29 mouse cellular contexts compared by ENCODE assay signal in the genomic region with DNA sequence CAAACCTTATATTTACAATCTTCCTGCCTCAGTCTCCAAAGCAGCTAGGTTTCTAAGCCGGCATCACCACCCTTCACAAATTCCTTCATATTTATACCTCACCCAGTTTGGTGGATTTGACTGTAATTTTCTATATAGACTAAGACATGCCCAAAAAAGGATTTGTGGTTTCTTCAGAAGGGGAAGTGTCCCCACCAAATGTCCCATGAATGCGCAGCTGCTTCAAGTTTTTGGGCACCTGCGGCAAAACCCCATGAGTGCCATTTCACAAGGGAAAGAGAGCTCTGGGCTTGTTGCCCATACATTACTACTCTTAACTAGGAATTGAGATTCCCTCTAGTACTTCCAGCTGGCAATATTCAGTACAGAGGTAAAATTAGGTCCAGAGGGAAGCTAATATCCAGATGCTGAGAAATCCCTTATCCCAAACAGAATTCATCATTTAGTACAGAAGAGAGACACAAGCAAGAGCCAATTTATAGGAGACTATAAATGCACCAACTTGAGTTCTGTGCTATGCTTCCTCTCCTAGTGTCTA.
A peak's percentile ranks its signal among the peaks of the same experiment; 100 is the strongest.
DNase-seq lines count a peak whose midpoint lies in the region; ATAC-seq and TF ChIP-seq lines count a peak whose summit lies in the region.
"Had no signal": no experiment of that assay in that cellular context is flagged by ENCODE, and none has a peak within 500 bp of the region (broad histone marks: within the 10 kb centered on the region; RNA-seq: fewer than 3 reads in every experiment).

No protein-coding gene starts in this region.

- H3K9ac ChIP-seq in embryonic facial prominence, embryonic 14.5 days (ENCODE audit: low read depth, low read length) = no peak overlapping the region
- H3K9ac ChIP-seq in limb, embryonic 13.5 days = no peak overlapping the region
- no peak overlapping the region for H3K9ac ChIP-seq in intestine, postnatal 0 days (ENCODE audit: low read depth, low read length)
- H3K9ac ChIP-seq: embryonic facial prominence, embryonic 12.5 days; forebrain, embryonic 12.5 days; forebrain, embryonic 15.5 days; hindbrain, embryonic 14.5 days had no signal

- WGBS in embryonic facial prominence, embryonic 14.5 days = 73% methylated on average over 3 of the region's 3 CpGs
- 93% methylated on average over 3 of the region's 3 CpGs for WGBS in embryonic facial prominence, embryonic 10.5 days
- 64% methylated on average over 3 of the region's 3 CpGs for WGBS in limb, embryonic 13.5 days
- WGBS in limb, embryonic 10.5 days = 94% methylated on average over 3 of the region's 3 CpGs
- 92% methylated on average over 3 of the region's 3 CpGs for WGBS in intestine, postnatal 0 days

- no peak overlapping the region for H3K4me2 ChIP-seq in embryonic facial prominence, embryonic 14.5 days (ENCODE audit: low read depth, low read length)
- no peak overlapping the region for H3K4me2 ChIP-seq in limb, embryonic 13.5 days (replicated peaks)
- no peak overlapping the region for H3K4me2 ChIP-seq in intestine, postnatal 0 days (replicated peaks; ENCODE audit: low read depth)
- H3K4me2 ChIP-seq: embryonic facial prominence, embryonic 12.5 days; forebrain, embryonic 12.5 days; forebrain, embryonic 15.5 days; hindbrain, embryonic 14.5 days had no signal

- ATAC-seq in embryonic facial prominence, embryonic 14.5 days (ENCODE audit: low read depth) = 0 out of 2 replicates have a peak, but pooled peaks have one; percentile 33
- peak; percentile 61; the same call in 1 of the 2 replicates for ATAC-seq in limb, embryonic 13.5 days (ENCODE audit: low FRiP score, low read depth)
- peak; percentile 48 to 69; a peak in 3 of 4 replicates for ATAC-seq in hematopoietic stem cell, adult 5-6 weeks (replicated peaks in 1 of 2; ENCODE audit: insufficient read depth in 1 of 2, low FRiP score in 2 of 2, low TSS enrichment in 1 of 2, low read depth in 1 of 2, poor library complexity in 2 of 2, severe bottlenecking in 2 of 2)
- peak; percentile 60 for ATAC-seq in megakaryocyte progenitor cell, adult 5-6 weeks (replicated peaks; ENCODE audit: poor library complexity)
- ATAC-seq in intestine, postnatal 0 days = no peak
- ATAC-seq: forebrain, embryonic 15.5 days; hindbrain, postnatal 0 days; inflammation-experienced regulatory T-cells, adult 6 months; intestine, embryonic 16.5 days; Patski had no signal

- no peaks in the 10 kb centered on the region for H3K9me3 ChIP-seq in embryonic facial prominence, embryonic 14.5 days (ENCODE audit: control insufficient read depth, low read length)
- H3K9me3 ChIP-seq in embryonic facial prominence, embryonic 10.5 days = no peaks in the 10 kb centered on the region
- H3K9me3 ChIP-seq in limb, embryonic 13.5 days = no peaks in the 10 kb centered on the region
- no peaks in the 10 kb centered on the region for H3K9me3 ChIP-seq in limb, embryonic 10.5 days (replicated peaks)
- no peaks in the 10 kb centered on the region for H3K9me3 ChIP-seq in intestine, postnatal 0 days (ENCODE audit: control insufficient read depth)
- H3K9me3 ChIP-seq: embryonic facial prominence, embryonic 12.5 days; forebrain, embryonic 12.5 days; forebrain, embryonic 15.5 days; heart, embryonic 10.5 days; hindbrain, embryonic 10.5 days had no signal

- H3K4me1 ChIP-seq in embryonic facial prominence, embryonic 14.5 days (ENCODE audit: control insufficient read depth, insufficient read depth, low read length) = no peaks in the 10 kb centered on the region
- no peaks in the 10 kb centered on the region for H3K4me1 ChIP-seq in embryonic facial prominence, embryonic 10.5 days
- no peaks in the 10 kb centered on the region for H3K4me1 ChIP-seq in limb, embryonic 13.5 days
- no peaks in the 10 kb centered on the region for H3K4me1 ChIP-seq in limb, embryonic 10.5 days
- no peaks in the 10 kb centered on the region for H3K4me1 ChIP-seq in intestine, postnatal 0 days (replicated peaks; ENCODE audit: control insufficient read depth, insufficient read depth, low read length)
- H3K4me1 ChIP-seq: embryonic facial prominence, embryonic 12.5 days; forebrain, embryonic 12.5 days; forebrain, embryonic 15.5 days; heart, embryonic 10.5 days; hindbrain, embryonic 10.5 days had no signal

- no peak overlapping the region for H3K4me3 ChIP-seq in embryonic facial prominence, embryonic 14.5 days (ENCODE audit: low read depth, low read length)
- H3K4me3 ChIP-seq in embryonic facial prominence, embryonic 10.5 days = no peak overlapping the region
- H3K4me3 ChIP-seq in limb, embryonic 13.5 days = no peak overlapping the region
- no peak overlapping the region for H3K4me3 ChIP-seq in limb, embryonic 10.5 days
- H3K4me3 ChIP-seq in intestine, postnatal 0 days (ENCODE audit: low read depth, low read length) = no peak overlapping the region
- H3K4me3 ChIP-seq: embryonic facial prominence, embryonic 12.5 days; erythroblast, embryonic 14.5 days; forebrain, embryonic 12.5 days; forebrain, embryonic 15.5 days; heart, adult 2 months; heart, embryonic 10.5 days; hindbrain, embryonic 10.5 days had no signal

- H3K36me3 ChIP-seq in embryonic facial prominence, embryonic 14.5 days (ENCODE audit: control insufficient read depth, insufficient read depth, low read length) = no peaks in the 10 kb centered on the region
- no peaks in the 10 kb centered on the region for H3K36me3 ChIP-seq in embryonic facial prominence, embryonic 10.5 days (replicated peaks)
- no peaks in the 10 kb centered on the region for H3K36me3 ChIP-seq in limb, embryonic 13.5 days
- no peaks in the 10 kb centered on the region for H3K36me3 ChIP-seq in limb, embryonic 10.5 days
- H3K36me3 ChIP-seq in intestine, postnatal 0 days (ENCODE audit: control insufficient read depth, insufficient read depth) = no peaks in the 10 kb centered on the region
- H3K36me3 ChIP-seq: embryonic facial prominence, embryonic 12.5 days; forebrain, embryonic 12.5 days; forebrain, embryonic 15.5 days; G1E; heart, embryonic 10.5 days; hindbrain, embryonic 10.5 days had no signal

- no peak overlapping the region for H3K27ac ChIP-seq in embryonic facial prominence, embryonic 14.5 days (replicated peaks; ENCODE audit: low read depth, low read length)
- H3K27ac ChIP-seq in embryonic facial prominence, embryonic 10.5 days (replicated peaks) = no peak overlapping the region
- no peak overlapping the region for H3K27ac ChIP-seq in limb, embryonic 13.5 days
- no peak overlapping the region for H3K27ac ChIP-seq in limb, embryonic 10.5 days
- no peak overlapping the region for H3K27ac ChIP-seq in intestine, postnatal 0 days (ENCODE audit: low read depth, low read length)
- H3K27ac ChIP-seq: embryonic facial prominence, embryonic 12.5 days; forebrain, embryonic 12.5 days; forebrain, embryonic 15.5 days; heart, adult 2 months; heart, embryonic 10.5 days; hindbrain, embryonic 10.5 days; hindbrain, embryonic 14.5 days; hindbrain, postnatal 0 days had no signal

- no peaks in the 10 kb centered on the region for H3K27me3 ChIP-seq in embryonic facial prominence, embryonic 14.5 days (replicated peaks; ENCODE audit: control insufficient read depth, insufficient read depth, low read length)
- H3K27me3 ChIP-seq in embryonic facial prominence, embryonic 10.5 days (replicated peaks; ENCODE audit: low read depth, poor library complexity, severe bottlenecking) = no peaks in the 10 kb centered on the region
- no peaks in the 10 kb centered on the region for H3K27me3 ChIP-seq in limb, embryonic 13.5 days
- no peaks in the 10 kb centered on the region for H3K27me3 ChIP-seq in limb, embryonic 10.5 days (ENCODE audit: low read depth, poor library complexity, severe bottlenecking)
- no peaks in the 10 kb centered on the region for H3K27me3 ChIP-seq in intestine, postnatal 0 days (replicated peaks; ENCODE audit: control insufficient read depth, insufficient read depth, low read length)
- H3K27me3 ChIP-seq: embryonic facial prominence, embryonic 12.5 days; forebrain, embryonic 12.5 days; forebrain, embryonic 15.5 days had no signal

- DNase-seq in embryonic facial prominence, embryonic 14.5 days (ENCODE audit: low spot score) = peak; percentile 29
- DNase-seq in embryonic facial prominence, embryonic 10.5 days (ENCODE audit: low spot score) = no peak
- no peak for DNase-seq in limb, embryonic 10.5 days (ENCODE audit: low spot score)
- no peak for DNase-seq in embryo, embryonic 9.5 days (ENCODE audit: extremely low spot score)
- DNase-seq: adrenal gland, postnatal 10 days; adrenal gland, postnatal 36 days; cerebellum, adult 11 months; cerebellum, adult 2 months; cerebellum, adult 9-11 months; cerebellum, postnatal 25 days; embryo, embryonic 11 days; gastrocnemius, postnatal 14 days; heart, adult 2 months had no signal

- TF ChIP-seq CTCF in intestine, postnatal 0 days (IDR thresholded peaks at IDR 0.05; ENCODE audit: low read depth) = no peak
